Mouse (Mus musculus): Measurements from ENCODE around the gene Shisa3.

GRCm38 (mm10) chr5:67656821-67657259 is 49.2 kb downstream of the Shisa3 start:
- TF ChIP-seq CTCF (IDR thresholded peaks at IDR 0.05; ENCODE audit: borderline replicate concordance, control insufficient read depth, extremely low read depth, insufficient read depth, low read length, poor library complexity) (no peak), POLR2A (IDR thresholded peaks at IDR 0.05; ENCODE audit: control insufficient read depth, extremely low read depth, insufficient read depth, low read length, poor library complexity) (no peak)

Data from thymus, adult 2 months (tissue).